Mouse (Mus musculus) brain, embryonic 14.5 days (tissue): ENCODE data around the gene Olfr190.
"Not testable (repeated sequence)": the region's sequence is repeated elsewhere in the genome, so short reads cannot be mapped to it uniquely, and the experiment has no call there.

ENCODE experiments used
- CTCF ChIP-seq: fragments of 200-500 bp; IDR thresholded peaks from 2 replicates; pipeline ENCODE4 v1.5.1; 2012; ENCODE audit warnings: inconsistent platforms, mild to moderate bottlenecking, moderate library complexity, borderline replicate concordance; ENCODE audit not compliant: insufficient read depth, insufficient read length; ENCODE audit errors: extremely low read depth
- POLR2A ChIP-seq: fragments of 200-500 bp; IDR thresholded peaks from 2 replicates; pipeline ENCODE4 v1.6.1; 2012; ENCODE audit warnings: mild to moderate bottlenecking, inconsistent platforms, borderline replicate concordance; ENCODE audit not compliant: poor library complexity, insufficient read depth, insufficient read length, severe bottlenecking; ENCODE audit errors: extremely low read depth

GRCm38 (mm10) chr16:59049286-59049685 is 28.5 kb downstream of the Olfr190 start:
- TF ChIP-seq POLR2A, CTCF: not testable (repeated sequence)
